Mouse (Mus musculus) MEL (cell line): ENCODE results near the gene Rbms3. TPM values are rescaled to one million over a fixed set of nuclear protein-coding genes. Genes with fewer than 3 reads are reported as not detected.

Experiments
- DNase-seq: peaks from one replicate; pipeline ENCODE4 v3.0.0; 2011; ENCODE audit warnings: low read depth, low spot score
- H3K27ac ChIP-seq: 2 replicates; pipeline ENCODE4 v1.5.1; 2012; ENCODE audit warnings: low read depth, mild to moderate bottlenecking, control low read depth, low read length, moderate library complexity; ENCODE audit not compliant: control insufficient read depth
- H3K27me3 ChIP-seq, 2 experiments: fragments of 150-350 bp in 1 of 2; sonication (generic) in 1 of 2; 2 replicates each; pipeline ENCODE4 v1.6.1; 2012; ENCODE audit warnings: low read length in 2 of 2, mild to moderate bottlenecking in 2 of 2, improper control_type of control experiment in 1 of 2, moderate library complexity in 1 of 2; ENCODE audit not compliant: insufficient read depth in 2 of 2, control insufficient read depth in 1 of 2
- H3K36me3 ChIP-seq, 2 experiments: 2 replicates each; pipeline ENCODE4 v1.6.1; 2012 to 2014; ENCODE audit warnings: low read length in 2 of 2, improper control_type of control experiment in 1 of 2, inconsistent platforms in 1 of 2, mild to moderate bottlenecking in 1 of 2; ENCODE audit not compliant: insufficient read depth in 2 of 2, control insufficient read depth in 1 of 2
- H3K4me1 ChIP-seq, 2 experiments: fragments of 150-350 bp in 1 of 2; sonication (generic) in 1 of 2; 2 replicates each; pipeline ENCODE4 v1.6.1; 2012; ENCODE audit warnings: low read length in 2 of 2, improper control_type of control experiment in 1 of 2, mild to moderate bottlenecking in 1 of 2; ENCODE audit not compliant: insufficient read depth in 2 of 2, control insufficient read depth in 1 of 2
- H3K4me3 ChIP-seq, 2 experiments: fragments of 150-350 bp in 1 of 2; sonication (generic) in 1 of 2; 2 replicates each; pipeline ENCODE4 v1.5.1; 2012; ENCODE audit warnings: low read depth in 2 of 2, low read length in 2 of 2, mild to moderate bottlenecking in 2 of 2, moderate library complexity in 2 of 2, control low read depth in 1 of 2, improper control_type of control experiment in 1 of 2; ENCODE audit not compliant: control insufficient read depth in 1 of 2, insufficient read depth in 1 of 2
- H3K79me2 ChIP-seq: 2 replicates; pipeline ENCODE4 v1.6.1; 2012; ENCODE audit warnings: mild to moderate bottlenecking, low read length, moderate library complexity; ENCODE audit not compliant: control insufficient read depth, poor library complexity, insufficient read depth
- H3K9ac ChIP-seq: 2 replicates; pipeline ENCODE4 v1.6.1; 2012; ENCODE audit warnings: low read depth, mild to moderate bottlenecking, control low read depth, low read length, moderate library complexity; ENCODE audit not compliant: control insufficient read depth, poor library complexity, severe bottlenecking
- H3K9me3 ChIP-seq: fragments of 150-350 bp; sonication (generic); replicated peaks from 2 replicates; pipeline ENCODE4 v1.6.1; 2012; ENCODE audit warnings: mild to moderate bottlenecking, low read length, improper control_type of control experiment, moderate library complexity; ENCODE audit not compliant: insufficient read depth
- CHD1 ChIP-seq: IDR thresholded peaks from 2 replicates; pipeline ENCODE4 v1.6.1; 2012; ENCODE audit warnings: low read depth, mild to moderate bottlenecking, inconsistent platforms, low read length, improper control_type of control experiment
- E2F4 ChIP-seq: IDR thresholded peaks from 2 replicates; pipeline ENCODE4 v1.6.1; 2011; ENCODE audit warnings: low read depth, low read length, improper control_type of control experiment, borderline replicate concordance
- ELF1 ChIP-seq: IDR thresholded peaks from 2 replicates; pipeline ENCODE4 v1.6.1; 2014; ENCODE audit warnings: low read depth, mild to moderate bottlenecking, inconsistent platforms, low read length, improper control_type of control experiment, moderate library complexity
- EP300 ChIP-seq, 2 experiments: IDR thresholded peaks; 2 replicates each; pipeline ENCODE4 v1.6.1; 2011; ENCODE audit warnings: improper control_type of control experiment in 2 of 2, low read length in 2 of 2, low read depth in 1 of 2, mild to moderate bottlenecking in 1 of 2
- GABPA ChIP-seq: IDR thresholded peaks from 2 replicates; pipeline ENCODE4 v1.6.1; 2012; ENCODE audit warnings: low read depth, mild to moderate bottlenecking, inconsistent platforms, low read length, improper control_type of control experiment, moderate library complexity
- GATA1 ChIP-seq: IDR thresholded peaks from 2 replicates; pipeline ENCODE4 v1.6.1; 2011; ENCODE audit warnings: low read depth, low read length, improper control_type of control experiment
- JUND ChIP-seq: IDR thresholded peaks from 2 replicates; pipeline ENCODE4 v1.6.1; 2011; ENCODE audit warnings: low read depth, mild to moderate bottlenecking, improper control_type of control experiment, low read length
- MAFK ChIP-seq: IDR thresholded peaks from 2 replicates; pipeline ENCODE4 v1.6.1; 2011; ENCODE audit warnings: low read depth, mild to moderate bottlenecking, low read length, improper control_type of control experiment, borderline replicate concordance
- MAX ChIP-seq: IDR thresholded peaks from 2 replicates; pipeline ENCODE4 v1.6.1; 2011; ENCODE audit warnings: low read length, improper control_type of control experiment
- MAZ ChIP-seq: IDR thresholded peaks from 2 replicates; pipeline ENCODE4 v1.6.1; 2012; ENCODE audit warnings: low read depth, mild to moderate bottlenecking, inconsistent platforms, low read length, improper control_type of control experiment
- POLR2AphosphoS2 ChIP-seq: IDR thresholded peaks from 2 replicates; pipeline ENCODE4 v1.6.1; 2011; ENCODE audit warnings: low read length, improper control_type of control experiment
- RAD21 ChIP-seq: IDR thresholded peaks from 2 replicates; pipeline ENCODE4 v1.6.1; 2011; ENCODE audit warnings: mild to moderate bottlenecking, low read depth, low read length, improper control_type of control experiment
- SMC3 ChIP-seq: IDR thresholded peaks from 2 replicates; pipeline ENCODE4 v1.6.1; 2011; ENCODE audit warnings: low read depth, low read length, improper control_type of control experiment
- TBP ChIP-seq: IDR thresholded peaks from 2 replicates; pipeline ENCODE4 v1.8.0; 2011; ENCODE audit warnings: low read depth, low read length, improper control_type of control experiment
- UBTF ChIP-seq: IDR thresholded peaks from 2 replicates; pipeline ENCODE4 v1.6.1; 2012; ENCODE audit warnings: low read depth, mild to moderate bottlenecking, inconsistent platforms, low read length, improper control_type of control experiment, moderate library complexity, borderline replicate concordance; ENCODE audit not compliant: insufficient read depth
- ZKSCAN1 ChIP-seq: IDR thresholded peaks from 2 replicates; pipeline ENCODE4 v1.6.1; 2012; ENCODE audit warnings: low read depth, mild to moderate bottlenecking, inconsistent platforms, low read length, improper control_type of control experiment, moderate library complexity
- polyA plus RNA-seq, 2 experiments: library from polyadenylated mRNA; stranded (reverse) in 1 of 2; unstranded in 1 of 2; fragments of >175 nt in 1 of 2; fragments of >200 nt in 1 of 2; gene quantifications; 2 replicates each; pipeline versions ENCODE4 v1.2.1 to v1.2.4; 2012; ENCODE audit warnings: low replicate concordance in 2 of 2, low read depth in 1 of 2; ENCODE audit not compliant: insufficient read length in 2 of 2, insufficient read depth in 1 of 2, missing spikeins in 1 of 2
- total RNA-seq: library from RNA; depleted of rRNA; stranded (reverse); fragments of 300-350 nt; gene quantifications from 2 replicates; pipeline ENCODE4 v1.2.3, GENCODE M21; 2012

The Rbms3 gene
- total and polyA plus RNA-seq, 3 experiments = not detected

- Histone ChIP-seq H3K4me1 (no peaks in the 10 kb centered on the region), H3K27ac (no peak overlapping the region), H3K79me2 (no peaks in the 10 kb centered on the region), H3K9ac (no peak overlapping the region), H3K4me3 (no peak overlapping the region)
- DNase-seq = no peak
- no peak for TF ChIP-seq POLR2AphosphoS2
- no peak for TF ChIP-seq MAFK
- no peak for TF ChIP-seq E2F4
- TF ChIP-seq EP300 (IDR thresholded peaks at IDR 0.05; ENCODE audit: low read depth in 1 of 2, low read length in 2 of 2) = no peak
- no peak for TF ChIP-seq UBTF
- TF ChIP-seq GATA1 = no peak
- TF ChIP-seq TBP = no peak
- TF ChIP-seq GABPA = no peak
- TF ChIP-seq MAX = no peak
- no peak for TF ChIP-seq RAD21
- TF ChIP-seq SMC3 = no peak
- no peak for TF ChIP-seq ELF1
- TF ChIP-seq, all 39 proteins: peak for 0
- Histone ChIP-seq H3K9me3 (no peaks in the 10 kb centered on the region), H3K36me3 (no peaks in the 10 kb centered on the region), H3K27me3 (no peaks in the 10 kb centered on the region)
Measured at GRCm38 (mm10) chr9:117100181-117100580, 529.5 kb downstream of the Rbms3 start.

- TF ChIP-seq ELF1 (no peak), MAZ (no peak), ZKSCAN1 (no peak), CHD1 (no peak)
- Histone ChIP-seq H3K79me2 (no peaks in the 10 kb centered on the region), H3K4me1 (no peaks in the 10 kb centered on the region), H3K27ac (no peak overlapping the region), H3K9ac (no peak overlapping the region), H3K4me3 (no peak overlapping the region), H3K27me3 (no peaks in the 10 kb centered on the region), H3K36me3 (no peaks in the 10 kb centered on the region), H3K9me3 (no peaks in the 10 kb centered on the region)
- no peak for DNase-seq
Measured at GRCm38 (mm10) chr9:117093551-117093950, 536.2 kb downstream of the Rbms3 start.

GRCm38 (mm10) chr9:117092177-117092555 is 537.5 kb downstream of the Rbms3 start:
- Histone ChIP-seq H3K9me3 (no peaks in the 10 kb centered on the region), H3K4me1 (no peaks in the 10 kb centered on the region)
- TF ChIP-seq JUND = no peak
- no peak for TF ChIP-seq GATA1

More at GRCm38 (mm10) chr9:117092177-117092555, 537.5 kb downstream of the Rbms3 start:
- no peak overlapping the region for H3K27ac ChIP-seq
- H3K4me3 ChIP-seq = no peak overlapping the region
- no peaks in the 10 kb centered on the region for H3K36me3 ChIP-seq
- no peak overlapping the region for H3K9ac ChIP-seq
- no peak for DNase-seq
- no peaks in the 10 kb centered on the region for H3K79me2 ChIP-seq
- H3K27me3 ChIP-seq = no peaks in the 10 kb centered on the region
